Mouse (Mus musculus): ENCODE measurements around the gene Itga9. TPM values are rescaled to one million over a fixed set of nuclear protein-coding genes. Genes with fewer than 3 reads are reported as not detected.

Gene Itga9
- polyA plus RNA-seq, 2 experiments: 1.4 to 2.8 TPM

- no peak for TF ChIP-seq EP300 (IDR thresholded peaks at IDR 0.05; ENCODE audit: low read depth)
- no peak for TF ChIP-seq CTCF (IDR thresholded peaks at IDR 0.05; ENCODE audit: low read depth)
- Histone ChIP-seq H3K9ac (replicated peaks) (no peak overlapping the region), H3K9me3 (ENCODE audit: control insufficient read depth, low read length) (no peaks in the 10 kb centered on the region), H3K4me3 (ENCODE audit: insufficient read depth in 1 of 2, low read depth in 2 of 2, low read length in 2 of 2) (no peak overlapping the region), H3K4me1 (replicated peaks; ENCODE audit: control insufficient read depth in 2 of 2, insufficient read depth in 2 of 2, low read length in 1 of 2) (peaks cover 3 to 15% of the 10 kb centered on the region in 2 experiments; a peak in 2 of 4 replicates), H3K27me3 (ENCODE audit: control insufficient read depth, insufficient read depth, low read length) (no peaks in the 10 kb centered on the region), H3K4me2 (ENCODE audit: low read depth) (peak overlapping the region; percentile 16; the same call in 1 of the 2 replicates), H3K36me3 (replicated peaks; ENCODE audit: control insufficient read depth, insufficient read depth, low read depth) (no peaks in the 10 kb centered on the region), H3K27ac (no peak overlapping the region)
- ATAC-seq (ENCODE audit: insufficient read depth) (peak; percentile 38; the same call in 1 of the 2 replicates), DNase-seq (ENCODE audit: low read depth in 3 of 3, low spot score in 3 of 3) (no peak)
- WGBS (ENCODE audit: insufficient replicate concordance): 16% methylated on average over 12 of the region's 12 CpGs
Measured at GRCm38 (mm10) chr9:118944388-118944787, 337.9 kb downstream of the Itga9 start.

- H3K27ac ChIP-seq: no peak overlapping the region
- H3K4me1 ChIP-seq (replicated peaks; ENCODE audit: control insufficient read depth in 2 of 2, insufficient read depth in 2 of 2, low read length in 1 of 2): peaks cover 3 to 15% of the 10 kb centered on the region in 2 experiments; a peak in 2 of 4 replicates
- H3K4me2 ChIP-seq (ENCODE audit: low read depth): no peak overlapping the region
- 74% methylated on average over 5 of the region's 5 CpGs for WGBS (ENCODE audit: insufficient replicate concordance)
- ATAC-seq (ENCODE audit: insufficient read depth) (no peak), DNase-seq (ENCODE audit: low read depth in 3 of 3, low spot score in 3 of 3) (no peak)
- H3K9ac ChIP-seq (replicated peaks): no peak overlapping the region
- no peak overlapping the region for H3K4me3 ChIP-seq (ENCODE audit: insufficient read depth in 1 of 2, low read depth in 2 of 2, low read length in 2 of 2)
- H3K27me3 ChIP-seq (ENCODE audit: control insufficient read depth, insufficient read depth, low read length): no peaks in the 10 kb centered on the region
- no peaks in the 10 kb centered on the region for H3K36me3 ChIP-seq (replicated peaks; ENCODE audit: control insufficient read depth, insufficient read depth, low read depth)
- no peak for TF ChIP-seq EP300 (IDR thresholded peaks at IDR 0.05; ENCODE audit: low read depth)
- no peak for TF ChIP-seq CTCF (IDR thresholded peaks at IDR 0.05; ENCODE audit: low read depth)
- no peaks in the 10 kb centered on the region for H3K9me3 ChIP-seq (ENCODE audit: control insufficient read depth, low read length)
Measured at GRCm38 (mm10) chr9:118948486-118948885, 342.0 kb downstream of the Itga9 start.

- peaks cover 0 to 10% of the 10 kb centered on the region in 2 experiments; a peak in 2 of 4 replicates for H3K4me1 ChIP-seq (replicated peaks; ENCODE audit: control insufficient read depth in 2 of 2, insufficient read depth in 2 of 2, low read length in 1 of 2)
- no peak overlapping the region for H3K27ac ChIP-seq
- ATAC-seq (ENCODE audit: insufficient read depth) (no peak), DNase-seq (ENCODE audit: low read depth in 3 of 3, low spot score in 3 of 3) (no peak)
- TF ChIP-seq CTCF (IDR thresholded peaks at IDR 0.05; ENCODE audit: low read depth) (no peak), EP300 (IDR thresholded peaks at IDR 0.05; ENCODE audit: low read depth) (no peak)
- no peak overlapping the region for H3K9ac ChIP-seq (replicated peaks)
- H3K4me2 ChIP-seq (ENCODE audit: low read depth): no peak overlapping the region
- no peaks in the 10 kb centered on the region for H3K36me3 ChIP-seq (replicated peaks; ENCODE audit: control insufficient read depth, insufficient read depth, low read depth)
- no peaks in the 10 kb centered on the region for H3K9me3 ChIP-seq (ENCODE audit: control insufficient read depth, low read length)
- no peak overlapping the region for H3K4me3 ChIP-seq (ENCODE audit: insufficient read depth in 1 of 2, low read depth in 2 of 2, low read length in 2 of 2)
- 73% methylated on average over 8 of the region's 8 CpGs for WGBS (ENCODE audit: insufficient replicate concordance)
- no peaks in the 10 kb centered on the region for H3K27me3 ChIP-seq (ENCODE audit: control insufficient read depth, insufficient read depth, low read length)
Measured at GRCm38 (mm10) chr9:118949124-118949523, 342.6 kb downstream of the Itga9 start.

GRCm38 (mm10) chr9:118949654-118950053 is 343.2 kb downstream of the Itga9 start:
- Histone ChIP-seq H3K4me3 (ENCODE audit: insufficient read depth in 1 of 2, low read depth in 2 of 2, low read length in 2 of 2) (no peak overlapping the region), H3K4me2 (ENCODE audit: low read depth) (no peak overlapping the region), H3K36me3 (replicated peaks; ENCODE audit: control insufficient read depth, insufficient read depth, low read depth) (no peaks in the 10 kb centered on the region), H3K27me3 (ENCODE audit: control insufficient read depth, insufficient read depth, low read length) (no peaks in the 10 kb centered on the region), H3K27ac (no peak overlapping the region), H3K9ac (replicated peaks) (no peak overlapping the region), H3K9me3 (ENCODE audit: control insufficient read depth, low read length) (no peaks in the 10 kb centered on the region), H3K4me1 (replicated peaks; ENCODE audit: control insufficient read depth in 2 of 2, insufficient read depth in 2 of 2, low read length in 1 of 2) (peaks cover 0 to 8% of the 10 kb centered on the region in 2 experiments; a peak in 2 of 4 replicates)
- 77% methylated on average over 4 of the region's 4 CpGs for WGBS (ENCODE audit: insufficient replicate concordance)
- ATAC-seq (ENCODE audit: insufficient read depth): no peak
- DNase-seq (ENCODE audit: low read depth in 3 of 3, low spot score in 3 of 3): no peak
- TF ChIP-seq CTCF (IDR thresholded peaks at IDR 0.05; ENCODE audit: low read depth) (no peak), EP300 (IDR thresholded peaks at IDR 0.05; ENCODE audit: low read depth) (no peak)

- H3K27me3 ChIP-seq (ENCODE audit: control insufficient read depth, insufficient read depth, low read length): no peaks in the 10 kb centered on the region
- DNase-seq (ENCODE audit: low read depth in 3 of 3, low spot score in 3 of 3) (no peak), ATAC-seq (ENCODE audit: insufficient read depth) (no peak)
- H3K9ac ChIP-seq (replicated peaks): no peak overlapping the region
- no peaks in the 10 kb centered on the region for H3K36me3 ChIP-seq (replicated peaks; ENCODE audit: control insufficient read depth, insufficient read depth, low read depth)
- peaks cover 0 to 8% of the 10 kb centered on the region in 2 experiments; a peak in 1 of 4 replicates for H3K4me1 ChIP-seq (replicated peaks; ENCODE audit: control insufficient read depth in 2 of 2, insufficient read depth in 2 of 2, low read length in 1 of 2)
- 61% methylated on average over 10 of the region's 10 CpGs for WGBS (ENCODE audit: insufficient replicate concordance)
- TF ChIP-seq EP300 (IDR thresholded peaks at IDR 0.05; ENCODE audit: low read depth): no peak
- no peak for TF ChIP-seq CTCF (IDR thresholded peaks at IDR 0.05; ENCODE audit: low read depth)
- no peak overlapping the region for H3K4me2 ChIP-seq (ENCODE audit: low read depth)
- H3K4me3 ChIP-seq (ENCODE audit: insufficient read depth in 1 of 2, low read depth in 2 of 2, low read length in 2 of 2): no peak overlapping the region
- no peaks in the 10 kb centered on the region for H3K9me3 ChIP-seq (ENCODE audit: control insufficient read depth, low read length)
- H3K27ac ChIP-seq: no peak overlapping the region
Measured at GRCm38 (mm10) chr9:118950061-118950460, 343.6 kb downstream of the Itga9 start.

Other genes with a start within 250 kb of the Itga9 start
- 0.05 TPM in 1 of 2 replicates, not detected in the other for gene Eomes, start 128.5 kb upstream of the Itga9 start, polyA plus RNA-seq (2012; rRNA removed)
- gene Eomes, start 128.5 kb upstream of the Itga9 start, polyA plus RNA-seq (2014; fragmentation: Nextera tagmentation; extraction: Ambion mirVana): 0.04 and 0.09 TPM in 2 replicates
- 6.9 and 13.2 TPM in 2 replicates for gene Golga4, start 100.4 kb upstream of the Itga9 start, polyA plus RNA-seq (2012; rRNA removed)
- gene Golga4, start 100.4 kb upstream of the Itga9 start, polyA plus RNA-seq (2014; fragmentation: Nextera tagmentation; extraction: Ambion mirVana): 10.6 and 11.6 TPM in 2 replicates

Data from liver, embryonic 14.5 days (tissue).